ENCODE assay signal across 8 mouse cellular contexts in genomic region chr10:113027300-113027699, GRCm38 (mm10).
A peak's percentile ranks its signal among the peaks of the same experiment; 100 is the strongest.
DNase-seq lines count a peak whose midpoint lies in the region; ATAC-seq lines count a peak whose summit lies in the region.

No protein-coding gene starts in this region.

- H3K4me2 ChIP-seq in forebrain, embryonic 13.5 days = no peak overlapping the region

- H3K9me3 ChIP-seq in forebrain, embryonic 13.5 days (replicated peaks) = no peaks in the 10 kb centered on the region

- peak; percentile 3 for DNase-seq in heart, adult 8-10 months (ENCODE audit: low spot score)
- no peak for DNase-seq in heart, adult 9 months (ENCODE audit: low spot score in 2 of 2)
- peak; percentile 6 for DNase-seq in ovary, postnatal 14 days (ENCODE audit: low spot score)
- no peak for DNase-seq in ovary, postnatal 36 days (ENCODE audit: low spot score)
- peak; percentile 2 for DNase-seq in naive thymus-derived CD4-positive, alpha-beta T cell, adult 2 months (ENCODE audit: low read depth)
- no peak for DNase-seq in gastrocnemius, postnatal 10 days
- DNase-seq in urinary bladder, adult 18-20 months (ENCODE audit: low spot score in 2 of 2) = no peak

- H3K4me1 ChIP-seq in forebrain, embryonic 13.5 days = no peaks in the 10 kb centered on the region

- no peak overlapping the region for H3K9ac ChIP-seq in forebrain, embryonic 13.5 days

- H3K27me3 ChIP-seq in forebrain, embryonic 13.5 days = no peaks in the 10 kb centered on the region

- 9% methylated on average over 5 of the region's 5 CpGs for WGBS in forebrain, embryonic 13.5 days

- no peak overlapping the region for H3K4me3 ChIP-seq in forebrain, embryonic 13.5 days

- H3K36me3 ChIP-seq in forebrain, embryonic 13.5 days (ENCODE audit: poor library complexity, severe bottlenecking) = no peaks in the 10 kb centered on the region

- no peak overlapping the region for H3K27ac ChIP-seq in forebrain, embryonic 13.5 days

- peak; percentile 74 for ATAC-seq in forebrain, embryonic 13.5 days

Comparison
In these comparisons a context has a peak if more than half of its experiments do, and no peak if none do; other contexts are left out.
1. DNase-seq: peak in heart, adult 8-10 months (single experiment), ovary, postnatal 14 days (single experiment) and naive thymus-derived CD4-positive, alpha-beta T cell, adult 2 months (single experiment); none in heart, adult 9 months (0 of 2), ovary, postnatal 36 days (single experiment), gastrocnemius, postnatal 10 days (single experiment) and urinary bladder, adult 18-20 months (0 of 2).